Mouse (Mus musculus) heart, postnatal 14 days (tissue): Measurements from ENCODE around the gene Olfr1080. TPM values are rescaled to one million over a fixed set of nuclear protein-coding genes. Genes with fewer than 3 reads are reported as not detected.
"Not testable (repeated sequence)": the region's sequence is repeated elsewhere in the genome, so short reads cannot be mapped to it uniquely, and the experiment has no call there.

Experiments
- DNase-seq, 2 experiments: peaks; one replicate each; pipeline ENCODE4 v3.0.0; 2021 to 2022
- intact Hi-C: fragments of 180-260 bp; cut with DNase I; formaldehyde crosslinking; loops from one replicate; pipeline ENCODE4 v1.15.1; 2025
- long read RNA-seq, 2 experiments: library from polyadenylated mRNA; stranded (forward); transcript quantifications; one replicate each; pipeline ENCODE4 v2.0.0; 2021
- total RNA-seq, 2 experiments: library from RNA; stranded (reverse); gene quantifications; 2 replicates each; pipeline ENCODE4 v1.2.3; 2021

Gene Olfr1080
- not detected for total RNA-seq
- long read RNA-seq, experiment 1: 0 reads
- long read RNA-seq, experiment 2: 0 reads

- DNase-seq, intact Hi-C loops: not testable (repeated sequence)
Measured at GRCm38 (mm10) chr2:86558135-86558534, at the start of gene Olfr1080. TSS of gene Olfr1080 (minus strand) at chr2:86558235.

- intact Hi-C loops, DNase-seq: not testable (repeated sequence)
Measured at GRCm38 (mm10) chr2:86598866-86599265, 40.8 kb upstream of the Olfr1080 start, which contains the start of gene Olfr1082. TSS of gene Olfr1082 (minus strand) at chr2:86598966.

- no peak for DNase-seq
- intact Hi-C loops: no loop called here
Measured at GRCm38 (mm10) chr2:86542380-86542779, 15.7 kb downstream of the Olfr1080 start, which contains the start of gene Olfr1079. TSS of gene Olfr1079 (minus strand) at chr2:86542480.

- DNase-seq: no peak
- intact Hi-C loops: no loop called here
Measured at GRCm38 (mm10) chr2:86530991-86531390, 27.0 kb downstream of the Olfr1080 start.

GRCm38 (mm10) chr2:86508161-86508560 lies 49.9 kb downstream of the Olfr1080 start, which contains the start of gene Olfr1076:
TSS of gene Olfr1076 (plus strand) at chr2:86508461.
- no peak for DNase-seq
- intact Hi-C loops: no loop called here

Other genes with a start within 250 kb of the Olfr1080 start
- gene Olfr1053, start 243.0 kb downstream of the Olfr1080 start, total RNA-seq: not detected
- not detected for gene Olfr1054, start 222.8 kb downstream of the Olfr1080 start, total RNA-seq
- gene Olfr1055, start 208.0 kb downstream of the Olfr1080 start, total RNA-seq: not detected
- not detected for gene Olfr1056, start 195.8 kb downstream of the Olfr1080 start, total RNA-seq
- not detected for gene Olfr1057, start 179.8 kb downstream of the Olfr1080 start, total RNA-seq
- gene Olfr1058, start 169.7 kb downstream of the Olfr1080 start, total RNA-seq: not detected
- not detected for gene Olfr1061, start 144.2 kb downstream of the Olfr1080 start, total RNA-seq
- not detected for gene Olfr1062, start 131.5 kb downstream of the Olfr1080 start, total RNA-seq
- not detected for gene Olfr1065, start 107.6 kb downstream of the Olfr1080 start, total RNA-seq
- not detected for gene Olfr1066, start 102.0 kb downstream of the Olfr1080 start, total RNA-seq
- not detected for gene Olfr228, start 70.8 kb downstream of the Olfr1080 start, total RNA-seq
- gene Olfr1076, start 49.8 kb downstream of the Olfr1080 start, total RNA-seq: not detected
- gene Olfr1079, start 15.8 kb downstream of the Olfr1080 start, total RNA-seq: not detected
- not detected for gene Olfr1082, start 40.7 kb upstream of the Olfr1080 start, total RNA-seq
- gene Olfr1084, start 81.5 kb upstream of the Olfr1080 start, total RNA-seq: not detected
- not detected for gene Olfr1085, start 103.8 kb upstream of the Olfr1080 start, total RNA-seq
- gene Olfr1086, start 121.9 kb upstream of the Olfr1080 start, total RNA-seq: not detected
- gene Olfr1087, start 140.2 kb upstream of the Olfr1080 start, total RNA-seq: not detected
- gene Olfr1089, start 175.5 kb upstream of the Olfr1080 start, total RNA-seq: not detected
- gene Olfr1090, start 200.8 kb upstream of the Olfr1080 start, total RNA-seq: not detected
- gene Olfr1093, start 224.2 kb upstream of the Olfr1080 start, total RNA-seq: not detected